Mouse (Mus musculus) cortical plate, adult 2 months (tissue): ENCODE data around the gene Grb2.

Experiments used
- CTCF ChIP-seq: fragments of 200-500 bp; IDR thresholded peaks from 2 replicates; pipeline ENCODE4 v1.5.1; 2011; ENCODE audit warnings: mild to moderate bottlenecking, control low read depth, low read length; ENCODE audit not compliant: insufficient read depth; ENCODE audit errors: extremely low read depth
- POLR2A ChIP-seq: fragments of 200-500 bp; IDR thresholded peaks from 2 replicates; pipeline ENCODE4 v1.6.1; 2011; ENCODE audit warnings: mild to moderate bottlenecking, low read length, control low read depth; ENCODE audit not compliant: insufficient read depth; ENCODE audit errors: extremely low read depth

DNA sequence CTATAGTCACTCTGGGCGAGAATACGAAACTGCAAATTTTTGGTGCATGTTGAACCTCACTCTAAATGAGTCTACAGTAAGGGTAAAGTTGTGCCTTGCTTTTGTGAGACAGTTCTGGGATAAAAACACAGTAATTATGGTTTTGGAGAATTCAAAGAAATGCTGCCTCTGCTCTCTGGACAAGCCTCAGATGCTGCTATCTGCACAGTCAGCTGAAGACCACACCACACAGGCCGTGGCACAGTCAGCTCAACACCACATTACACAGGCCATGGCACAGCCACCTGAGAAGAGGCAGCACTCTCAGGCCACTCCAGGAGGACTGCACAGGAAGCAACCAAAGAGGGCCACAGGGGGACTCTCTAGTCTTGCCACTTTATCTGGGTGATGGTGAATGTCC lies 26.0 kb downstream of the Grb2 start:
- no peak for TF ChIP-seq CTCF
- no peak for TF ChIP-seq POLR2A
